Mouse (Mus musculus) megakaryocyte, embryonic 14.5 days (primary cell): ENCODE measurements at regions not wholly inside any gene's neighbourhood (a gene's known extent, or its start where the extent isn't known, plus 50 kb on each side); places are given as distances from the start of the nearest gene placed in this dataset.

ENCODE experiments used
- FLI1 ChIP-seq: IDR thresholded peaks from 2 replicates; pipeline ENCODE4 v1.6.1; 2012; ENCODE audit warnings: low read length, inconsistent platforms, mixed read lengths
- GATA1 ChIP-seq: IDR thresholded peaks from 3 replicates; pipeline ENCODE4 v1.6.1; 2012; ENCODE audit warnings: mixed read lengths, low read length, inconsistent platforms, borderline replicate concordance

GRCm38 (mm10) chr5:101520935-101521655, 143.7 kb downstream of the Nkx6-1 start:
- TF ChIP-seq GATA1 (no peak), FLI1 (no peak)
